16 mouse cellular contexts compared by ENCODE assay signal in genomic region chr12:77575046-77575445, GRCm38 (mm10).
A peak's percentile ranks its signal among the peaks of the same experiment; 100 is the strongest.
DNase-seq lines count a peak whose midpoint lies in the region; ATAC-seq and TF ChIP-seq lines count a peak whose summit lies in the region.
"Had no signal": no experiment of that assay in that cellular context is flagged by ENCODE, and none has a peak within 500 bp of the region (broad histone marks: within the 10 kb centered on the region; RNA-seq: fewer than 3 reads in every experiment).

No protein-coding gene starts in this region.

- H3K9ac ChIP-seq in heart, postnatal 0 days (replicated peaks; ENCODE audit: low read depth, low read length): no peak overlapping the region
- H3K9ac ChIP-seq in liver, postnatal 0 days (replicated peaks): no peak overlapping the region
- H3K9ac ChIP-seq in stomach, postnatal 0 days (ENCODE audit: low read length): no peak overlapping the region
- H3K9ac ChIP-seq: forebrain, embryonic 12.5 days; hindbrain, embryonic 14.5 days; midbrain, embryonic 15.5 days had no signal

- TF ChIP-seq CTCF in heart, postnatal 0 days (IDR thresholded peaks at IDR 0.05; ENCODE audit: low read depth): no peak
- no peak for TF ChIP-seq CTCF in liver, postnatal 0 days (IDR thresholded peaks at IDR 0.05; ENCODE audit: low read depth)
- TF ChIP-seq CTCF in stomach, postnatal 0 days (IDR thresholded peaks at IDR 0.05; ENCODE audit: low read depth): no peak

- no peak overlapping the region for H3K4me2 ChIP-seq in heart, postnatal 0 days (ENCODE audit: low read depth, low read length)
- no peak overlapping the region for H3K4me2 ChIP-seq in liver, postnatal 0 days (ENCODE audit: low read depth, low read length)
- H3K4me2 ChIP-seq in stomach, postnatal 0 days (replicated peaks; ENCODE audit: low read depth): no peak overlapping the region
- H3K4me2 ChIP-seq: forebrain, embryonic 12.5 days; hindbrain, embryonic 14.5 days; midbrain, embryonic 15.5 days had no signal

- H3K36me3 ChIP-seq in heart, postnatal 0 days (replicated peaks; ENCODE audit: control insufficient read depth, insufficient read depth, low read length): no peaks in the 10 kb centered on the region
- no peaks in the 10 kb centered on the region for H3K36me3 ChIP-seq in liver, postnatal 0 days (replicated peaks; ENCODE audit: insufficient read depth, low read length)
- H3K36me3 ChIP-seq in stomach, postnatal 0 days (ENCODE audit: control insufficient read depth, insufficient read depth, low read length): no peaks in the 10 kb centered on the region
- H3K36me3 ChIP-seq: forebrain, embryonic 12.5 days; midbrain, embryonic 15.5 days had no signal

- no peak for ATAC-seq in heart, postnatal 0 days (ENCODE audit: insufficient read depth, low read depth)
- no peak for ATAC-seq in liver, postnatal 0 days
- ATAC-seq in stomach, postnatal 0 days (ENCODE audit: low FRiP score, low TSS enrichment): no peak
- no peak for ATAC-seq in monocyte, adult 5-6 weeks (replicated peaks; ENCODE audit: insufficient number of reproducible peaks, low FRiP score, low TSS enrichment, poor library complexity, severe bottlenecking)
- ATAC-seq: CD4-positive, CD25-positive, alpha-beta regulatory T cell, adult 4 months; midbrain, embryonic 15.5 days had no signal

- H3K4me1 ChIP-seq in heart, postnatal 0 days (ENCODE audit: control insufficient read depth, insufficient read depth): no peaks in the 10 kb centered on the region
- no peaks in the 10 kb centered on the region for H3K4me1 ChIP-seq in liver, postnatal 0 days (ENCODE audit: insufficient read depth)
- no peaks in the 10 kb centered on the region for H3K4me1 ChIP-seq in stomach, postnatal 0 days (replicated peaks; ENCODE audit: control insufficient read depth, insufficient read depth)
- H3K4me1 ChIP-seq: midbrain, embryonic 15.5 days had no signal

- H3K9me3 ChIP-seq in heart, postnatal 0 days (replicated peaks; ENCODE audit: control insufficient read depth, low read length): no peaks in the 10 kb centered on the region
- no peaks in the 10 kb centered on the region for H3K9me3 ChIP-seq in liver, postnatal 0 days (ENCODE audit: low read length)
- no peaks in the 10 kb centered on the region for H3K9me3 ChIP-seq in stomach, postnatal 0 days (ENCODE audit: control insufficient read depth, low read length)
- H3K9me3 ChIP-seq: forebrain, embryonic 12.5 days; midbrain, embryonic 15.5 days had no signal

- H3K27me3 ChIP-seq in heart, postnatal 0 days (ENCODE audit: control insufficient read depth, insufficient read depth, low read length): no peaks in the 10 kb centered on the region; the same call in 1 of the 2 replicates
- H3K27me3 ChIP-seq in liver, postnatal 0 days (ENCODE audit: insufficient read depth, low read length): no peaks in the 10 kb centered on the region
- no peaks in the 10 kb centered on the region for H3K27me3 ChIP-seq in stomach, postnatal 0 days (ENCODE audit: control insufficient read depth, insufficient read depth, low read length)
- H3K27me3 ChIP-seq: forebrain, embryonic 12.5 days; midbrain, embryonic 15.5 days had no signal

- peak; percentile 28 for DNase-seq in heart, postnatal 0 days (ENCODE audit: low spot score)
- DNase-seq in heart, postnatal 25 days (ENCODE audit: low spot score): no peak
- peak; percentile 10 for DNase-seq in liver
- DNase-seq in liver, postnatal 0 days: no peak
- DNase-seq in R1 (ENCODE audit: low read depth, low spot score): peak; percentile 10
- peak; percentile 14 for DNase-seq in stomach, postnatal 0 days (ENCODE audit: low spot score)
- DNase-seq: cerebellum, adult 8-10 months; gastrocnemius, postnatal 10 days; lung, adult 18-20 months; lung, postnatal 36 days; retina, postnatal 1 day had no signal

- no peak overlapping the region for H3K4me3 ChIP-seq in heart, postnatal 0 days (ENCODE audit: low read depth, low read length)
- H3K4me3 ChIP-seq in liver, postnatal 0 days (ENCODE audit: low read depth, low read length): no peak overlapping the region
- H3K4me3 ChIP-seq in stomach, postnatal 0 days (ENCODE audit: low read depth, low read length): no peak overlapping the region
- H3K4me3 ChIP-seq: forebrain, embryonic 12.5 days; midbrain, embryonic 15.5 days had no signal

- intact Hi-C loops in heart, postnatal 25 days (cut with DNase I): no loop called here

- no peak overlapping the region for H3K27ac ChIP-seq in heart, postnatal 0 days (ENCODE audit: low read depth)
- H3K27ac ChIP-seq in liver, postnatal 0 days (ENCODE audit: low read depth): no peak overlapping the region
- H3K27ac ChIP-seq in stomach, postnatal 0 days (replicated peaks): no peak overlapping the region
- H3K27ac ChIP-seq: forebrain, embryonic 12.5 days; hindbrain, embryonic 14.5 days; midbrain, embryonic 15.5 days had no signal

- TF ChIP-seq EP300 in heart, postnatal 0 days (IDR thresholded peaks at IDR 0.05; ENCODE audit: low read depth): no peak
- TF ChIP-seq EP300 in liver, postnatal 0 days (IDR thresholded peaks at IDR 0.05; ENCODE audit: low read depth): no peak
- no peak for TF ChIP-seq EP300 in stomach, postnatal 0 days (optimal IDR thresholded peaks at IDR 0.05)

- WGBS in heart, postnatal 0 days: 30% methylated on average over 3 of the region's 3 CpGs
- WGBS in liver, postnatal 0 days (ENCODE audit: insufficient replicate concordance): 50% methylated on average over 3 of the region's 3 CpGs
- 55% methylated on average over 3 of the region's 3 CpGs for WGBS in stomach, postnatal 0 days

Comparison
In these comparisons a context has a peak if more than half of its experiments do, and no peak if none do; other contexts are left out.
1. DNase-seq: peak in heart, postnatal 0 days (single experiment), liver (single experiment), R1 (single experiment) and stomach, postnatal 0 days (single experiment); none in heart, postnatal 25 days (single experiment) and liver, postnatal 0 days (single experiment).